Mouse (Mus musculus): ENCODE data around the gene C87436. TPM values are rescaled to one million over a fixed set of nuclear protein-coding genes. Genes with fewer than 3 reads are reported as not detected.

Gene C87436
- total and polyA plus RNA-seq, 3 experiments: 5.2 to 8.7 (median 8.1) TPM

- Histone ChIP-seq H3K27me3 (replicated peaks) (no peaks in the 10 kb centered on the region), H3K27ac (ENCODE audit: insufficient read depth, low read depth) (no peak overlapping the region), H3K79me2 (replicated peaks; ENCODE audit: control insufficient read depth, extremely low read depth, insufficient read depth, poor library complexity, severe bottlenecking) (no peaks in the 10 kb centered on the region), H3K9me3 (replicated peaks; ENCODE audit: low read length) (peaks cover 6% of the 10 kb centered on the region), H3K9ac (ENCODE audit: insufficient read depth, low read depth) (no peak overlapping the region), H3K4me1 (ENCODE audit: control insufficient read depth in 1 of 2, insufficient read depth in 2 of 2) (peaks cover 6 to 29% of the 10 kb centered on the region in 2 experiments; a peak in 3 of 4 replicates), H3K4me2 (ENCODE audit: insufficient read depth, low read depth, poor library complexity, severe bottlenecking) (no peak overlapping the region), H3K4me3 (replicated peaks in 1 of 3; ENCODE audit: low read depth in 2 of 3, low read length in 2 of 3, poor library complexity in 1 of 3) (no peak overlapping the region), H3K36me3 (replicated peaks in 1 of 2; ENCODE audit: control insufficient read depth in 1 of 2, insufficient read depth in 1 of 2, low read length in 1 of 2) (no peaks in the 10 kb centered on the region)
- in situ Hi-C loops (cut with MboI; ENCODE audit: low pct_ligation_motif_present, low pct_unique_long_range_greater_than_20kb, low sequenced_read_pairs): no loop called here
- TF ChIP-seq BHLHE40 (IDR thresholded peaks at IDR 0.05; ENCODE audit: low read depth, low read length): no peak
- no peak for TF ChIP-seq NRF1 (IDR thresholded peaks at IDR 0.05; ENCODE audit: low read depth, low read length)
- no peak for TF ChIP-seq SMC3 (IDR thresholded peaks at IDR 0.05; ENCODE audit: low read depth, low read length)
- no peak for TF ChIP-seq IRF4 (IDR thresholded peaks at IDR 0.05; ENCODE audit: low read depth, low read length)
- no peak for TF ChIP-seq USF1 (IDR thresholded peaks at IDR 0.05; ENCODE audit: low read depth, low read length)
- TF ChIP-seq RAD21 (IDR thresholded peaks at IDR 0.05; ENCODE audit: low read depth, low read length): no peak
- TF ChIP-seq TCF12 (IDR thresholded peaks at IDR 0.05; ENCODE audit: low read depth, low read length): no peak
- TF ChIP-seq ZMIZ1 (IDR thresholded peaks at IDR 0.05; ENCODE audit: low read depth, low read length): no peak
- TF ChIP-seq CHD1 (IDR thresholded peaks at IDR 0.05; ENCODE audit: low read depth, low read length): no peak
- no peak for TF ChIP-seq PAX5 (IDR thresholded peaks at IDR 0.05; ENCODE audit: low read length)
- TF ChIP-seq MAFK (IDR thresholded peaks at IDR 0.05; ENCODE audit: insufficient replicate concordance, low read length): no peak
- TF ChIP-seq UBTF (IDR thresholded peaks at IDR 0.05; ENCODE audit: low read depth, low read length): no peak
- TF ChIP-seq JUN (IDR thresholded peaks at IDR 0.05; ENCODE audit: insufficient read depth, low read depth, low read length): no peak
- TF ChIP-seq RCOR1 (conservative IDR thresholded peaks at IDR 0.05; ENCODE audit: low read depth, low read length): no peak
- TF ChIP-seq JUND (conservative IDR thresholded peaks at IDR 0.05; ENCODE audit: low read depth, low read length): no peak
- TF ChIP-seq KAT2A (IDR thresholded peaks at IDR 0.05; ENCODE audit: insufficient replicate concordance, low read length): no peak
- TF ChIP-seq MYC (IDR thresholded peaks at IDR 0.05; ENCODE audit: low read depth, low read length): no peak
- TF ChIP-seq ETS1 (conservative IDR thresholded peaks at IDR 0.05; ENCODE audit: low read depth, low read length): no peak
- no peak for DNase-seq (ENCODE audit: extremely low read depth)
- dilution Hi-C loops (cut with MboI; ENCODE audit: extremely low pct_ligation_motif_present, extremely low pct_unique_long_range_greater_than_20kb, low sequenced_read_pairs): no loop called here
Observed at GRCm38 (mm10) chr6:86493469-86494263, 55.5 kb downstream of the C87436 start.

GRCm38 (mm10) chr6:86494767-86495166, 56.6 kb downstream of the C87436 start:
- Histone ChIP-seq H3K4me3 (replicated peaks in 1 of 3; ENCODE audit: low read depth in 2 of 3, low read length in 2 of 3, poor library complexity in 1 of 3) (no peak overlapping the region), H3K4me2 (ENCODE audit: insufficient read depth, low read depth, poor library complexity, severe bottlenecking) (no peak overlapping the region), H3K9me3 (replicated peaks; ENCODE audit: low read length) (peaks cover 6% of the 10 kb centered on the region), H3K4me1 (ENCODE audit: control insufficient read depth in 1 of 2, insufficient read depth in 2 of 2) (peaks cover 6 to 33% of the 10 kb centered on the region in 2 experiments; a peak in 3 of 4 replicates), H3K79me2 (replicated peaks; ENCODE audit: control insufficient read depth, extremely low read depth, insufficient read depth, poor library complexity, severe bottlenecking) (no peaks in the 10 kb centered on the region), H3K27ac (ENCODE audit: insufficient read depth, low read depth) (no peak overlapping the region), H3K27me3 (replicated peaks) (no peaks in the 10 kb centered on the region), H3K9ac (ENCODE audit: insufficient read depth, low read depth) (no peak overlapping the region), H3K36me3 (replicated peaks in 1 of 2; ENCODE audit: control insufficient read depth in 1 of 2, insufficient read depth in 1 of 2, low read length in 1 of 2) (no peaks in the 10 kb centered on the region)
- in situ Hi-C loops (cut with MboI; ENCODE audit: low pct_ligation_motif_present, low pct_unique_long_range_greater_than_20kb, low sequenced_read_pairs): no loop called here
- TF ChIP-seq MXI1 (IDR thresholded peaks at IDR 0.05; ENCODE audit: low read depth, low read length): no peak
- TF ChIP-seq CTCF (conservative IDR thresholded peaks at IDR 0.05 in 1 of 2, IDR thresholded peaks at IDR 0.05 in 1 of 2; ENCODE audit: low read depth in 2 of 2, low read length in 2 of 2): peak in 1 of 2 experiments; percentile 32; a peak in 1 of 4 replicates
- no peak for TF ChIP-seq ELF1 (IDR thresholded peaks at IDR 0.05; ENCODE audit: low read depth, low read length)
- TF ChIP-seq UBTF (IDR thresholded peaks at IDR 0.05; ENCODE audit: low read depth, low read length): no peak
- TF ChIP-seq NRF1 (IDR thresholded peaks at IDR 0.05; ENCODE audit: low read depth, low read length): no peak
- TF ChIP-seq RAD21 (IDR thresholded peaks at IDR 0.05; ENCODE audit: low read depth, low read length): peak; percentile 18
- TF ChIP-seq KAT2A (IDR thresholded peaks at IDR 0.05; ENCODE audit: insufficient replicate concordance, low read length): no peak
- dilution Hi-C loops (cut with MboI; ENCODE audit: extremely low pct_ligation_motif_present, extremely low pct_unique_long_range_greater_than_20kb, low sequenced_read_pairs): no loop called here
- DNase-seq (ENCODE audit: extremely low read depth): no peak
